In the genomic region with DNA sequence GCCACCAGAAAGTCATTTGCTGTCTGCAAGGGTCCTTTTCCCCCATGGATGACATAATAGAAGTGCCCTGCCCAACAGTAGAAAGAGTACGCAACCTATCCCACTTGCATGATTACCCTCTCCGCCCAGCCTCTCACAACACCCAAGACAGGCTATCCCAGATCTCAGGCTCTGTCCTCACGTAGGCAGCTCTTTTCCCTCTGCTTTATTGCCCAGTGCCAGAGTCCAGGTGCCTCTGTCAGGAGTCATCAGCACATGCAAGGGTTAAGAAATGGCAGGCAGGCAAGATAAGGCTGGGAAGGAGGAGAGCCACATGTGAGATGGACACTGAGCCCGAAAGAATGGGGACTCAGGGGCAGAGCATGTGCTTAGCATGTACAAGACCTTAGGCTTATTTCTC, we compare ENCODE assay signal across 18 mouse cellular contexts. TPM values are rescaled to one million over a fixed set of nuclear protein-coding genes. Genes with fewer than 3 reads are reported as not detected.
DNase-seq lines count a peak whose midpoint lies in the region; ATAC-seq and TF ChIP-seq lines count a peak whose summit lies in the region.
"Had no signal": no experiment of that assay in that cellular context is flagged by ENCODE, and none has a peak within 500 bp of the region (broad histone marks: within the 10 kb centered on the region; RNA-seq: fewer than 3 reads in every experiment).

No protein-coding gene starts in this region.

- no peak overlapping the region for H3K4me3 ChIP-seq in hindbrain, embryonic 10.5 days
- H3K4me3 ChIP-seq in hindbrain, postnatal 0 days (ENCODE audit: low read length), result no peak overlapping the region
- H3K4me3 ChIP-seq in megakaryocyte, embryonic 14.5 days (replicated peaks), result peak overlapping the region; percentile 58
- H3K4me3 ChIP-seq in intestine, postnatal 0 days (ENCODE audit: low read depth, low read length), result no peak overlapping the region
- no peak overlapping the region for H3K4me3 ChIP-seq in forebrain, postnatal 0 days (ENCODE audit: low read depth, low read length)
- H3K4me3 ChIP-seq: embryonic facial prominence, embryonic 13.5 days; forebrain, embryonic 12.5 days; gastrocnemius, adult 2 months; heart, embryonic 12.5 days had no signal

- no peak overlapping the region for H3K4me2 ChIP-seq in hindbrain, postnatal 0 days (ENCODE audit: low read depth, low read length)
- no peak overlapping the region for H3K4me2 ChIP-seq in intestine, postnatal 0 days (replicated peaks; ENCODE audit: low read depth)
- no peak overlapping the region for H3K4me2 ChIP-seq in forebrain, postnatal 0 days (ENCODE audit: low read depth)
- H3K4me2 ChIP-seq: embryonic facial prominence, embryonic 13.5 days; forebrain, embryonic 12.5 days; heart, embryonic 12.5 days had no signal

- H3K9me3 ChIP-seq in hindbrain, embryonic 10.5 days, result no peaks in the 10 kb centered on the region
- H3K9me3 ChIP-seq in hindbrain, postnatal 0 days (ENCODE audit: low read length), result no peaks in the 10 kb centered on the region
- H3K9me3 ChIP-seq in megakaryocyte, embryonic 14.5 days, result no peaks in the 10 kb centered on the region
- H3K9me3 ChIP-seq in intestine, postnatal 0 days (ENCODE audit: control insufficient read depth), result no peaks in the 10 kb centered on the region
- H3K9me3 ChIP-seq in forebrain, postnatal 0 days (ENCODE audit: low read length), result no peaks in the 10 kb centered on the region
- H3K9me3 ChIP-seq: embryonic facial prominence, embryonic 13.5 days; forebrain, embryonic 12.5 days; heart, embryonic 12.5 days had no signal

- WGBS in hindbrain, embryonic 10.5 days, result 90% methylated on average over 4 of the region's 4 CpGs
- 94% methylated on average over 4 of the region's 4 CpGs for WGBS in hindbrain, postnatal 0 days
- 41% methylated on average over 4 of the region's 4 CpGs for WGBS in intestine, postnatal 0 days
- WGBS in forebrain, postnatal 0 days, result 92% methylated on average over 4 of the region's 4 CpGs

- peaks cover 20% of the 10 kb centered on the region for H3K36me3 ChIP-seq in hindbrain, embryonic 10.5 days
- H3K36me3 ChIP-seq in hindbrain, postnatal 0 days (ENCODE audit: insufficient read depth, low read length), result no peaks in the 10 kb centered on the region
- peaks cover 85% of the 10 kb centered on the region for H3K36me3 ChIP-seq in megakaryocyte, embryonic 14.5 days (replicated peaks; ENCODE audit: low read length)
- no peaks in the 10 kb centered on the region for H3K36me3 ChIP-seq in intestine, postnatal 0 days (ENCODE audit: control insufficient read depth, insufficient read depth)
- no peaks in the 10 kb centered on the region for H3K36me3 ChIP-seq in forebrain, postnatal 0 days (ENCODE audit: insufficient read depth)
- H3K36me3 ChIP-seq: embryonic facial prominence, embryonic 13.5 days; heart, embryonic 12.5 days had no signal

- TF ChIP-seq CTCF in hindbrain, postnatal 0 days (IDR thresholded peaks at IDR 0.05; ENCODE audit: low read depth), result no peak
- TF ChIP-seq CTCF in intestine, postnatal 0 days (IDR thresholded peaks at IDR 0.05; ENCODE audit: low read depth), result no peak
- no peak for TF ChIP-seq CTCF in forebrain, postnatal 0 days (IDR thresholded peaks at IDR 0.05; ENCODE audit: low read depth)

- H3K4me1 ChIP-seq in hindbrain, embryonic 10.5 days (replicated peaks), result peaks cover 12% of the 10 kb centered on the region; the same call in 1 of the 2 replicates
- no peaks in the 10 kb centered on the region for H3K4me1 ChIP-seq in hindbrain, postnatal 0 days (ENCODE audit: insufficient read depth, low read length)
- peaks cover 89% of the 10 kb centered on the region for H3K4me1 ChIP-seq in megakaryocyte, embryonic 14.5 days
- H3K4me1 ChIP-seq in intestine, postnatal 0 days (replicated peaks; ENCODE audit: control insufficient read depth, insufficient read depth, low read length), result 0 out of 2 replicates have a peak, but pooled peaks cover 12% of the 10 kb centered on the region
- no peaks in the 10 kb centered on the region for H3K4me1 ChIP-seq in forebrain, postnatal 0 days (ENCODE audit: insufficient read depth)

- H3K27me3 ChIP-seq in hindbrain, embryonic 10.5 days (ENCODE audit: insufficient read depth, poor library complexity, severe bottlenecking), result no peaks in the 10 kb centered on the region
- H3K27me3 ChIP-seq in hindbrain, postnatal 0 days (ENCODE audit: insufficient read depth, low read length), result no peaks in the 10 kb centered on the region
- H3K27me3 ChIP-seq in megakaryocyte, embryonic 14.5 days (replicated peaks), result no peaks in the 10 kb centered on the region
- no peaks in the 10 kb centered on the region for H3K27me3 ChIP-seq in intestine, postnatal 0 days (replicated peaks; ENCODE audit: control insufficient read depth, insufficient read depth, low read length)
- no peaks in the 10 kb centered on the region for H3K27me3 ChIP-seq in forebrain, postnatal 0 days (ENCODE audit: insufficient read depth, low read length)
- H3K27me3 ChIP-seq: embryonic facial prominence, embryonic 13.5 days; forebrain, embryonic 12.5 days; heart, embryonic 12.5 days had no signal

- no peak for ATAC-seq in hindbrain, postnatal 0 days
- no peak for ATAC-seq in megakaryocyte, adult 5-6 weeks (ENCODE audit: poor library complexity, severe bottlenecking)
- peak; percentile 90 for ATAC-seq in intestine, postnatal 0 days
- no peak for ATAC-seq in forebrain, postnatal 0 days
- ATAC-seq: forebrain, embryonic 16.5 days had no signal

- no peak for DNase-seq in hindbrain, embryonic 10.5 days (ENCODE audit: low spot score)
- DNase-seq in hindbrain, postnatal 0 days (ENCODE audit: low spot score), result no peak
- DNase-seq in frontal cortex, postnatal 14 days (ENCODE audit: low spot score in 2 of 2), result no peak
- DNase-seq in forebrain, postnatal 0 days, result no peak
- DNase-seq: adrenal gland, postnatal 10 days; cerebellum, adult 11-12 months; cerebellum, adult 9-10 months; cerebellum, postnatal 25 days; gastrocnemius, adult 2 months; gastrocnemius, postnatal 25 days had no signal

- H3K9ac ChIP-seq in hindbrain, postnatal 0 days (replicated peaks; ENCODE audit: low read length), result no peak overlapping the region
- H3K9ac ChIP-seq in intestine, postnatal 0 days (ENCODE audit: low read depth, low read length), result no peak overlapping the region
- H3K9ac ChIP-seq in forebrain, postnatal 0 days, result no peak overlapping the region
- H3K9ac ChIP-seq: embryonic facial prominence, embryonic 13.5 days; forebrain, embryonic 12.5 days; heart, embryonic 12.5 days had no signal

- H3K27ac ChIP-seq in hindbrain, embryonic 10.5 days, result peak overlapping the region; percentile 4; the same call in 1 of the 2 replicates
- no peak overlapping the region for H3K27ac ChIP-seq in hindbrain, postnatal 0 days
- peak overlapping the region; percentile 60; the same call in 1 of the 2 replicates for H3K27ac ChIP-seq in intestine, postnatal 0 days (ENCODE audit: low read depth, low read length)
- H3K27ac ChIP-seq in forebrain, postnatal 0 days (ENCODE audit: low read depth, low read length), result no peak overlapping the region
- H3K27ac ChIP-seq: embryonic facial prominence, embryonic 13.5 days; forebrain, embryonic 12.5 days; gastrocnemius, adult 2 months had no signal

RNA-seq across cellular contexts. Expression of a gene that starts 24.5 kb away (rescaled TPM):
- polyA plus RNA-seq in hindbrain, embryonic 10.5 days (2016; fragmentation: Nextera tagmentation; extraction: Ambion mirVana), result 7.3 and 8.4 TPM in 2 replicates
- 118 and 136 TPM in 2 replicates for total RNA-seq in hindbrain, postnatal 0 days (2014; rRNA removed)
- polyA plus RNA-seq in hindbrain, postnatal 0 days (2015; fragmentation: Nextera tagmentation; extraction: Ambion mirVana), result 12.4 and 12.9 TPM in 2 replicates
- 33.9 and 61.7 TPM in 2 replicates for polyA plus RNA-seq in megakaryocyte, embryonic 14.5 days (2012; ENCODE audit: insufficient read depth, low replicate concordance)
- 0.65 and 1.0 TPM in 2 replicates for total RNA-seq in megakaryocyte, adult 5-6 weeks (2015)
- 0.22 and 2.7 TPM in 2 replicates for total RNA-seq in megakaryocyte, adult 5-6 weeks (2017)
- polyA plus RNA-seq in intestine, postnatal 0 days (2015; fragmentation: Nextera tagmentation; extraction: Ambion mirVana), result 3.4 and 3.8 TPM in 2 replicates
- 74.8 and 87.9 TPM in 2 replicates for total RNA-seq in forebrain, postnatal 0 days (2014; rRNA removed)
- polyA plus RNA-seq in forebrain, postnatal 0 days (2015; fragmentation: Nextera tagmentation; extraction: Ambion mirVana), result 8.7 and 10.3 TPM in 2 replicates
- total RNA-seq: granulocyte monocyte progenitor cell, adult 5-6 weeks had no signal

Comparison
In these comparisons a context has a peak if more than half of its experiments do, and no peak if none do; other contexts are left out.
1. H3K27ac ChIP-seq: peak in hindbrain, embryonic 10.5 days (single experiment) and intestine, postnatal 0 days (single experiment); none in hindbrain, postnatal 0 days (single experiment) and forebrain, postnatal 0 days (single experiment).